Mouse (Mus musculus): ENCODE data around the gene Ckm. TPM values are rescaled to one million over a fixed set of nuclear protein-coding genes. Genes with fewer than 3 reads are reported as not detected.

The Ckm gene
- polyA plus RNA-seq, 1 experiment = 0.96 TPM

- TF ChIP-seq GATA1 (IDR thresholded peaks at IDR 0.05; ENCODE audit: borderline replicate concordance, low read length) = no peak
- TF ChIP-seq FLI1 (IDR thresholded peaks at IDR 0.05; ENCODE audit: low read length) = no peak
- Histone ChIP-seq H3K9me3 (no peaks in the 10 kb centered on the region), H3K4me3 (replicated peaks) (peak overlapping the region; percentile 100), H3K4me1 (peaks cover 36% of the 10 kb centered on the region), H3K27me3 (replicated peaks) (no peaks in the 10 kb centered on the region), H3K36me3 (replicated peaks; ENCODE audit: low read length) (peaks cover 52% of the 10 kb centered on the region)
These were observed 22.4 kb upstream of the Ckm start for GRCm38 (mm10) chr7:19382166-19382541.

DNA sequence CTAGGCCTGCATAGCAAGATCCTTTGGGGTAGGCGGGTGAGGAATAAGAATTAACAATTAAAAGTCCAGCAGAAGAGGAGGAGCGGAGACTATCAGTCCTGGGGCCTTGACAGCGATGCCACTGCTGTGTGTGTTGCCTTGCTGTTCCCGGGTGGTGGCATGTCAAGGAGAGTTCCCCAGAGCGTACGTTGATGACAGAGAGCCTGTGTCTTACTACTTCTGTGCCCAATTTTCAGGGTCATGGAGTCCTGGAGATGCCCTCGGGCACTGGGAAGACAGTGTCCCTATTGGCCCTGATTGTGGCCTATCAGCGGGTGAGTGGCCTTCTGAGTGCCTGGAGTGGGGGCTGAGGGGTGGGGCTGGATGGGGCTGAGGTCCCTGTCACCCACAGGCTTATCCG, 20.9 kb upstream of the Ckm start:
- Histone ChIP-seq H3K9me3 (no peaks in the 10 kb centered on the region), H3K27me3 (replicated peaks) (no peaks in the 10 kb centered on the region), H3K36me3 (replicated peaks; ENCODE audit: low read length) (peaks cover 54% of the 10 kb centered on the region), H3K4me1 (peaks cover 40% of the 10 kb centered on the region), H3K4me3 (replicated peaks) (peak overlapping the region; percentile 42)
- TF ChIP-seq GATA1 (IDR thresholded peaks at IDR 0.05; ENCODE audit: borderline replicate concordance, low read length) (no peak), FLI1 (IDR thresholded peaks at IDR 0.05; ENCODE audit: low read length) (no peak)

DNA sequence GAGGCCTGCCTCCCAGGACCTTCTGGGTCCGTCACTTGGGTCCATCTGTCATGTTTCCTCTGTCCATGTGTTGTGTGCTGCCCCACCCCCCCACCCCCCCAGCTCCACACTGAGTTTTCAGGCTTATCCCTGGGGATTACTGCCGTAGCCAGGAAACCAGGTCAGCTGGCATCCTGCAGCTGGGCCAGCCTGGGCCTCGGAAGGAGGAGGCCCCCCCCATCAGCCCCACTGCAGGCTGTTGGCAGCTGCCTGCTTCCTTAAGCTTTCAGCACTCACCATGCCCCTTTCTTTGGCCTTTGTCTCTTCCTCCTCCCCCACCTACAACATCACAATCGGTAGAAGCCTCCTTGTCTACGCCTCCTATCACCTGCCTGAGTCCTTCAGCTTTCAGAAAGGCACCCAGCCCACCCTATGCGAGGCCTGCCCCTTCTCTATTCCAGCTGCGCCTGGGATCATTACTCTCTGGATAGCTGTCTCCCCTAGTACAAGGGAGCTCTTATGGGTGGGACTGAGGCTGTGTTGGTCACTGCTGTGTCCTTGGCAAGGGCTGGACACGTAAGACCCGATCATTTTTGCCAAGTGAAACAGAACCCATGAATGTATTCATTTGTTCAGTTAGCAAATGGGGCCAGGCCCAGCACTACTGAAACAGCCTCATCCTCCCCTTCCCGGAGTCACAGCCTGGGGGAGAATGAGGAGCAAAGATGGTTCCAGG, 15.7 kb upstream of the Ckm start:
- Histone ChIP-seq H3K9me3 (no peaks in the 10 kb centered on the region), H3K4me1 (peaks cover 18% of the 10 kb centered on the region), H3K27me3 (replicated peaks) (no peaks in the 10 kb centered on the region), H3K36me3 (replicated peaks; ENCODE audit: low read length) (peaks cover 98% of the 10 kb centered on the region), H3K4me3 (replicated peaks) (no peak overlapping the region)
- TF ChIP-seq FLI1 (IDR thresholded peaks at IDR 0.05; ENCODE audit: low read length) (no peak), GATA1 (IDR thresholded peaks at IDR 0.05; ENCODE audit: borderline replicate concordance, low read length) (no peak)

GRCm38 (mm10) chr7:19394484-19394883, 10.1 kb upstream of the Ckm start:
- Histone ChIP-seq H3K36me3 (replicated peaks; ENCODE audit: low read length) (peaks cover 66% of the 10 kb centered on the region), H3K27me3 (replicated peaks) (peaks cover 11% of the 10 kb centered on the region), H3K9me3 (no peaks in the 10 kb centered on the region), H3K4me1 (peaks cover 13% of the 10 kb centered on the region), H3K4me3 (replicated peaks) (no peak overlapping the region)
- TF ChIP-seq FLI1 (IDR thresholded peaks at IDR 0.05; ENCODE audit: low read length) (no peak), GATA1 (IDR thresholded peaks at IDR 0.05; ENCODE audit: borderline replicate concordance, low read length) (no peak)

DNA sequence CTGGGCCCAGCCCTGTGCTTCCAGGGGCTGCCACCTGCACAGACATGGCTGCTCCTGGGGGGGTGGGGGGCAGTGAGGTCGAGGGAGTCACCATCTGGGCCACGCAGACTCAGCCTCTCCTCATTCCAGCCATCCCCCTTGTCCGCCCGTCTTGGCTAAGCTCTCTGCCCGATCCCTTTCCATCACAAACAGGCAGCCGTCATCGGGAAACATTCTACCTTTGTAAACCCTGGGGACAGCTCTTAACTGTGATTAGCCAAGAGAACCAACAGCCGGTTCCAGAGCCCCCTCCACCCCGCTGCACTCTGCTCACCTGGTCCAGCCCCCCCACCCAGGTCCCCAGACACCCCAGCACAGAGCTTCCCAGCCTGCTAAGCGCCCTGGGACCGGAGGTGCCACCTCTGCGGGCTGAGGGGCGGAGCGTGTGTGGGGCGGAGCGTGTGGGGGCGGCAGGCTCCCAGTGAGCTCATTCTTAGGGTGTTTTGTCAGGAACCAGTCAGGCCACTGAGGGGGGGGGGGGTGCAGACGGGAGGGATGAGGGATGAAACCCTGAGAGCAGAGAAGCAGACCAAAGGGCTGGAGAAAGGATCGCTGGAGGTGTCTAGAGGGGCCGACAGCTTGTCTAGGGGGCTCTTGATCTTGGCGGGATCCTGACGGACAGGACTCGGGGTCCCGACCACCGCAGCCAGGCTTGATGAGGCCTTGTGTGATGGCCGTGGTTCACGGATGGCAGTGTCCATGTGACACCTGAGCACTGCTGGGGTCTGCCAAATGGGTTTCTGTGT, 4.9 kb upstream of the Ckm start:
- H3K4me1 ChIP-seq = peaks cover 40% of the 10 kb centered on the region
- no peak for TF ChIP-seq FLI1 (IDR thresholded peaks at IDR 0.05; ENCODE audit: low read length)
- no peak for TF ChIP-seq GATA1 (IDR thresholded peaks at IDR 0.05; ENCODE audit: borderline replicate concordance, low read length)
- H3K4me3 ChIP-seq (replicated peaks) = peak overlapping the region; percentile 62
- H3K36me3 ChIP-seq (replicated peaks; ENCODE audit: low read length) = peaks cover 15% of the 10 kb centered on the region
- H3K9me3 ChIP-seq = peaks cover 13% of the 10 kb centered on the region
- peaks cover 44% of the 10 kb centered on the region for H3K27me3 ChIP-seq (replicated peaks)

DNA sequence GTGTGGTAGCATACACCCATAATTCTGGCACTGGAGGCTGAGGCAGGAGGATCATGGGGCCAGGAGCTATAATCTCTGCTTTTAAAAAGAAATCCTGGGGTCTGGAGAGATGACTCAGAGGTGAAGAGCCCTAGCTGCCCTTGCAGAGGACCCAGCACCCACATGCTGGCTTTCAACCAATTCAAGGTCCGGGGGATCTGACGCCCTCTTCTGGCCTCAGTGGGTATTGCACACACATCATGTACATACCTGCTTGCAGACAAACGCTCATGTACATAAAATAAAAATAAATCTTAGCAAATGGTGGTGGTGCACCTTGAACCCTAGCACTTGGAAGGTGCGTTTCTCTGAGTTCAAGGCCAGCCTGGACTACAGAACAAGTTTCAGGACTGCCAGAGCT, 3.6 kb upstream of the Ckm start:
- no peak for TF ChIP-seq GATA1 (IDR thresholded peaks at IDR 0.05; ENCODE audit: borderline replicate concordance, low read length)
- no peak for TF ChIP-seq FLI1 (IDR thresholded peaks at IDR 0.05; ENCODE audit: low read length)
- peaks cover 44% of the 10 kb centered on the region for H3K27me3 ChIP-seq (replicated peaks)
- no peak overlapping the region for H3K4me3 ChIP-seq (replicated peaks)
- peaks cover 49% of the 10 kb centered on the region for H3K4me1 ChIP-seq
- peaks cover 13% of the 10 kb centered on the region for H3K9me3 ChIP-seq
- peaks cover 2% of the 10 kb centered on the region for H3K36me3 ChIP-seq (replicated peaks; ENCODE audit: low read length)

- Histone ChIP-seq H3K9me3 (peaks cover 13% of the 10 kb centered on the region), H3K36me3 (replicated peaks; ENCODE audit: low read length) (no peaks in the 10 kb centered on the region), H3K4me3 (replicated peaks) (peak overlapping the region; percentile 53), H3K27me3 (replicated peaks) (peaks cover 44% of the 10 kb centered on the region), H3K4me1 (peaks cover 49% of the 10 kb centered on the region)
- TF ChIP-seq GATA1 (IDR thresholded peaks at IDR 0.05; ENCODE audit: borderline replicate concordance, low read length) (no peak), FLI1 (IDR thresholded peaks at IDR 0.05; ENCODE audit: low read length) (no peak)
These were observed 2.0 kb upstream of the Ckm start for GRCm38 (mm10) chr7:19402535-19403112.

- Histone ChIP-seq H3K4me1 (peaks cover 49% of the 10 kb centered on the region), H3K9me3 (peaks cover 13% of the 10 kb centered on the region), H3K27me3 (replicated peaks) (peaks cover 43% of the 10 kb centered on the region), H3K36me3 (replicated peaks; ENCODE audit: low read length) (no peaks in the 10 kb centered on the region), H3K4me3 (replicated peaks) (peak within 1 kb of the TSS; percentile 93)
- TF ChIP-seq FLI1 (IDR thresholded peaks at IDR 0.05; ENCODE audit: low read length) = no peak
- TF ChIP-seq GATA1 (IDR thresholded peaks at IDR 0.05; ENCODE audit: borderline replicate concordance, low read length) = no peak
These were observed 762 bp upstream of the Ckm start, which contains the start of gene Klc3 for GRCm38 (mm10) chr7:19403731-19404296. TSS of gene Klc3 (minus strand) at chr7:19404104.

GRCm38 (mm10) chr7:19405417-19405816, 841 bp downstream of the Ckm start:
- peak overlapping the region; percentile 86 for H3K4me3 ChIP-seq (replicated peaks)

More at GRCm38 (mm10) chr7:19405417-19405816, 841 bp downstream of the Ckm start:
- peaks cover 12% of the 10 kb centered on the region for H3K9me3 ChIP-seq
- no peaks in the 10 kb centered on the region for H3K36me3 ChIP-seq (replicated peaks; ENCODE audit: low read length)
- peaks cover 39% of the 10 kb centered on the region for H3K27me3 ChIP-seq (replicated peaks)
- H3K4me1 ChIP-seq = peaks cover 41% of the 10 kb centered on the region
- no peak for TF ChIP-seq FLI1 (IDR thresholded peaks at IDR 0.05; ENCODE audit: low read length)
- TF ChIP-seq GATA1 (IDR thresholded peaks at IDR 0.05; ENCODE audit: borderline replicate concordance, low read length) = no peak

Data from megakaryocyte, embryonic 14.5 days (primary cell).